Mouse (Mus musculus) layer of hippocampus, postnatal 36 days (tissue): ENCODE measurements around the gene Ccdc183. TPM values are rescaled to one million over a fixed set of nuclear protein-coding genes. Genes with fewer than 3 reads are reported as not detected.

ENCODE experiments used
- DNase-seq, 2 experiments: peaks; one replicate each; pipeline ENCODE4 v3.0.0; 2022
- total RNA-seq, 2 experiments: library from RNA; stranded (reverse); gene quantifications; 2 replicates each; pipeline ENCODE4 v1.2.3; 2021

The Ccdc183 gene
- total RNA-seq, 2 experiments from 2014 or later, result not detected

DNA sequence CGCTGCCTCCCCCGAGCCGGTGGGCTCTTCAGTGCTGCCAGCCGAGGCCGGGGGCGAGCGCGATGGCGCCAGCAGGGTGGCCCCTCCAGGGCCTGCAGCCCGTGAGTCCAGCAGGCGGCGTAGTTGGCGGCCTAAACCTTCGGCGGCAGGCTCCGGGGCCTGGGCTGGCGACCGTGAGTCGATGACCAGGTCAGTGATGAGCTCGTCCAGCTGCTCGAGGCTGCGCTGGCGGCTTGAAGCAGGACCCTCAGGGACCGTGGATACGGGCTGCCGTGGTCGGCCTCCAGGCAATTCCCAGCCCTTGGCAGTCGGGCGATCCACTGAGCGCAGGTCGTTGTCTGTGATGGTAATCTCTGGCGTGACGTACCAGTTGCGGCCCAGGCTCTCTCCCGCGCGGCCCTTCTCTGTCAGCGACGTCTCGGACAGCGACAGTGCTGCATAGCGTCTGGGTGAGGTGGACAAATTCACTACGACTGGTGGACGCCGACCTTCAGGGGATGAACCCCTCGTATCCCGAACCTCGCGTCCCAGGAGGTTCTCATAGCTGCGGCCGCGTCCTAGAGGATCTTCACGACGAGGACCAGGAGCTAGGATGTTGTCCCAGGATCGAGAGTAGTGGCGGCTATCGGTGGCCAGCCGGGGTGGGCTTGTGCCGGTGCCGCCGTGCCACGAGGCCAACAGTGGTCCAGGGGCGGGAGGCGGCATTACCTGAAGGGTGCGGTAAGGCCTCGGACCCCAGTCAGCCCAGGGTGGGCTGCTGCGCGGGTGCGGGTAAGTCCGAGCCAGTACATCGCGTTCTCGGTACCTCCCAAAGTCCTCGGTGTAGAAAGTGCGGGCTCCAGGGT, 39.3 kb downstream of the Ccdc183 start:
- no peak for DNase-seq

DNA sequence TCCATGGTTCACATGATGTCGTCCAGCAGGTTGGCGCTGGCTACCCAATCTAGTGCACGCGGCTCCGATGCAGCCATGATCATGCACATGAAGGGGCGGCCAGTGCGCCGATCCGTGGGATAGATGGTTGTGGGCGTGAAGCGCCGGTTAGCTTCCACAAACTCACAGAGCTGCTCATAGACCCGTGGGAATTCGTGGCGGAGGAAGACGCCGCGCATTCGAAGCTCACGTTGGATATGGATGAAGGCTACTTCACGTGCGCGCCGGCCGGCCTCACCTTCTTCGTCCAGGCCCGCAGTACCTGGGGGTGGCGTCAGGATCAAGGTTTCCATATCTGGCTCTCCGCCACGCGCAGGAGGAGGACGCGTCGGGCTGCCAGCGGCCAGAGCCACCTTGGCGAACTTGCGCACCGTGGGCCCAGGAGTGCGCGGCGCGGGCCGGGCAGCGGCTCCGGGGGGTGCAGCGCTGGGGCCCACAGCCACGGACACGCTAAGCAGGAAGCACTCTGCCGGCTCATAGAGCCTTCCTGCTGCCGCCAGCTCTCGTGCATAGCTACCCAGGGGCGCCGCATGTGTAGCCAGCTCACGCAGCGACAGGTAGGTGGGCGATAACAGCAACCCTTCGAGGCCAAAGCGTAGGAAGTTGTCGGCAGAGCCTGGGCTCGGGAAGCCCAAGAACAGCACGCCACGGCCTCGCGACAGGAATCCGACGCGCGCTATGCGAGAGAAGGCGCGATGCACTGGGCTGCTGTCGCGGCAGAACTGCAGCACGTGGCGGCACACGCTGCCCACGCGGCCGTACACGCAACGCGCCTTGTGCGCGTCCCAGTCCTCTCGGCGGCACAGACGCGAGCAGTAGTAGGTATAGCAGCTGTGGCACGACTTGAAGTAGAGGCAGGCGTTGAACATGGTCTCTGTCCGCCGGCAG, 40.2 kb downstream of the Ccdc183 start:
- DNase-seq, result no peak

DNA sequence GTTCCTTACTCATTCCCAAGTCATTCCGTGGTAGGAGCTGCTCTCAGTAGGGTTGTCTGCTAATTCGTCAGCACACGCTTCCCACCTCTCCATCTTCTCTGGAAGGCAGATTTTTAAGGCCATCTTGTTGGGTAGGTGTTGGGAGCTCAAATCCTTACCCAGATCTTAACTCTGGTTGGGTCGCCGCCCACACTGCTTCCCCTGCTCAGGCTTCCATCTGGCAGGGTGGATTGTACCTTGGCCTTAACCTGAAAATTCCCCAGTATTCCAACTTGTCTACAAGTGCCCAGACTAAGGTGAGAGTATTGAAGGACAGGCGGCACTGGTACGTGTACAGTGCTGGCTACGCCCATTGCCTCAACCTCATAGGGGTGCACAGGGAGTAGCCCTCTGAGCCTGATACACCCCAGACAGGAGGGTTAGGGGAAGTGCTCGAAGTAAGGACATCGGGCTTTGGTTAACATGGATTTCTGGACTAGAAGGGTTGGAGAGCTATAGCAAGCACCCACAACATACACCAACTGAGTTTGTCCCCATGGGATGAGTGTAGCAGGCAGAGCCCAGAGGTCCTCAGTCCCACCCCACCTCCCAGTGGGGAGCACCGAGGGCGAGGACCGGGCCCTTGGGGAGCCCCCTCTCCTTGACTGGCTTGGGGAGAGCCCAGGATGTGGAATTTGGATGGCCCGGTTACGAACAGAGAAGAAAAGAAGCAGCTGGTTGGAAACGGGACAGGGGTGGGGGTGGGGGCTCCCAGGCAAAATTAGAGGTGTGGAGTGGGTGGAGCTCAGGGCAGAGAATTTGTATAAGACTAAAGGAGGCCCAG, 41.2 kb downstream of the Ccdc183 start:
- DNase-seq, result no peak

DNA sequence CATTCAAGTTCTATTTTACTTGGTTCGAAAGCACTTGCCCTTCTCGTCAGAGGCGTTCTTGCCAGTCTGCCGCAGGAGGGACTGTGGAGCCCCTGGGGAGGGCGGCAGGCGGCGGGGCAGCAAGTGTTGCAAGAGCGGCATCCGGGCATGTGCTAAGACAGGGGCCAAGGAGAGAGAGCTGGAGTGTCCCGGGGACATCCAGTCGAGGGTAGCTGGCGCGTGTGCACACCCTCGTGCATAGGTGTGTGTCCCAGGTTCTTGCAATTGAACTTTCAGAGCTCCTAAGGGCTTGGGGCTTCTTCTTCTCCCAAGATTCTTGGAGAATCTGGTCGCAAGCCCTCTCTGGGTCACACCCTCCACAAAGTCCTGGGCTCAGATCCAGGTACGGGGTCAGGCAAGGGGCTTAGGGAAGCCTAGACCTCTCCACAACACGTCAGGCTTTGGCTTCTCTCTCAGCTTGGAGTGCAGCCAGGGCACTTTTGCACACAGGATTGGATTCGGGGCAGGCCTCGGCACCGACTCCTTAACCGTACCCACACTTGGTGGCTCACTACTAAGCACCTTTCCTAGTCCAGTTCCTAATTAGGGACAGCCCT, 41.9 kb downstream of the Ccdc183 start:
- DNase-seq, result no peak

DNA sequence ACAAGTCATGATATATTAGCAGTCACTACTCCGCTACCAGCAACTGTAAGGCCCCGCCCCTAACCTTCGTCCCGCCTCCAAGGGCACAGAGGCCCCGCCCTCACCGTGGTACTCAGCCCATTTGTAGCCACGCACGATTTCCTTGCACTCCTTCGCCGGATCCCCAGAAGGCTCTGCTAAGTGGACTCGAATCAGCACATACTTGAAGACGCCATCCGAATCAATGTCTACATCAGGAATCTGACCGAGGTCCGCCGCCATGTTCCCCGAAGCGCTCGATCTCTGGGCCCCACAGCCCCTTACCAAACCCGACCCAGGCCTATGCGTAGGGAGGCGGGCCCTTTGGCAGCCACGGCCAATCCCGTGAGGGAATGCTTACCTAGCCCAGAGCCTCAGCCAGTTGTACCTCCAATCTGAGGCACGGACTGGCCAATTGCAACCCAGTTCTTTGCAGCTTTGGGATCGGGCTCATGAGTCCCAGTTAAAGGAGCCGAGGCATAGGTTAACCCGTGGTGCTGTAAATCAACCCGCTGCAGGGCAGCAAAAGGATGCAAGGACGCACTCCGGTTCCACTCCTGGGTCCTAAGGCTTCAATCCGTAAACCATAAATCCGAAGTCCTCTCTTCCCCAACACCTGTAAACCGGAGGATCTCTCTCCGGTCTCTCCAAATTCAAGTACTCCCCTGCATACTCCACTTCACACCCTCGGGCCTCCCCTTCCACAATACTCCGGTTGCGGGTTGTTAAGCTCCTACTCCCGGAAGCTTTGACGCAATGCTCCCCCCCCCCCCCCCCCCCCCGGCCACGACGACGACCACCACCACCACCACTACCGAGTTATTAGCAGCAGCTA, 42.7 kb downstream of the Ccdc183 start, which contains the start of the genes Mamdc4 and Phpt1:
Mamdc4 (minus strand) TSS at position 267 of the 853 bp plus-strand sequence.
Phpt1 (minus strand) TSS at position 646 of the 853 bp plus-strand sequence.
- DNase-seq, result peak; percentile 97

DNA sequence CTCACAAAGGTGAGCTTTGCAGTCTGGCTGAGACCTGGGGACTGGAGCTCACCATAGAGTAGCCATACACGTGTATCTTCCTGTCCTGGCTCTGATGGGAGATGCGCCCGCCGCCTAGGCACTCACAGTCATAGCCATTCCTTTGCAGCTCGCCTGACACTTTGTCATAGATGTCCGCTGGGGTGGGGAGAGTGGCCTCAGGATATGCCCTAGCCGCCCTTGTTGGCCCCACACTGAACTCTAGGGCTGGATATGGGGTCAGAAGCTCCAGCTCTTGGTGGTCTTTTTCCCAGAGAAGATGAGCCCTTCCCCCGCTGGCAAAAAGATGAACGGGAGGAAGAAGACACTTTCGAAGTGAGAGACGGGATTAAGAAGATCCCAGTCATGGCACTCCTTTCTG, 43.3 kb downstream of the Ccdc183 start:
- no peak for DNase-seq

DNA sequence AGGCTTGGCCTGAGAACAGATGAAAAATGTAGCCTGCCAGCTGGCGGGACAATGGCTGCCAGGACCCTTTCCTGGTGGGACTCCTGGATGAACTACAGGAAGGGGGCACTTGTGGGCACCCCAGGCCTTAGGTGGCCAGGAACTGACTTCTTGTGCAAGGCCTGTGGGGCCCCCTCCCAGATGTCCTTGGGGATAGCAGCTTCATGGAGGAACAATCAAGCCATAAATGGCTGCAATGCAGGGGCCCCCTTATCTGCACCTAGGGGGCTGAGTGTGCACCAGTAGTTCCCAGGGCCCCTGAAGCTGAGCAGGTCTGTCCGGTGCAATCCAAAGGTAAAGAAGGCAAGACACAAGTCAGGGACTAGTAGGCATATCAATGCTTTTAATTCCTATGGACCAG, 44.4 kb downstream of the Ccdc183 start:
- no peak for DNase-seq

DNA sequence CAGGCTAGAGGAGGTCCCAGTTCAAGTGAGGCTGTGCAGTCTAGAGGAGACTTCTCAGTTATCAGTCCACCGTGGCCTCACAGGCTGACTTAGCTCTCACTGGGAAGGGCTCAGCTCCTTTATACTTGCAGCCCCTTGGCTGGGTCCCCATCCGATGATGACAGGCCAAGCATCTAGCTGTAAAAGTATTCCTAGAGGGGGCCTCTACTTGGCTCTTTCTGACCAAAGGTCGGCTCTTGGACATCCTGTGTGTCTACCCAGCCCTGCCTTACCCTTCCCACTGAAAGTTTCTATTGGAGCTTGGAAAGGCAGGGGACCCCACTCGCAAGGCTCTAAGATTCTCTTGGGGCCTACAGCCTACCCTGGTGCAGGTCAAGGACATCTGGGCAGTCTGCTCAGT, 46.3 kb downstream of the Ccdc183 start:
- no peak for DNase-seq

DNA sequence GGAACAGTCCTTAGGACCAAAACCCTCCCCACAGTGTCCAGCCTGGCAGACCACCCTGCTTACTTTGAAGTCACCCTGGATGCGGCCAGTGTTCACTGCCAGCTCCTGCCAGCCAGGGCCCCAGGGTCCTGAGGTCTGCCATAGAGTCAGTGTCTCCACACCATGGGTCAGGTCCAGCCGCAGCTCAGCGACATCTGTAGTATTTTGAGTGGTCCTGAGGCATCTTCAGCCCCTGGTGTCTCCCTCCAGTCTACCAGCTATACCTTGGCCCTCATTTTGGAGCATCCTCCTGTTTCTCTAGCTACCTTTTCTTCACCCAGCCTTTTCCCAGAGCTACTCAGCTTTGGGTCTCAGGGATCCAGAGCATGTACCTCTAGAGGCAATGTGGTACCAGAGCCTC, 48.2 kb downstream of the Ccdc183 start:
- no peak for DNase-seq

DNA sequence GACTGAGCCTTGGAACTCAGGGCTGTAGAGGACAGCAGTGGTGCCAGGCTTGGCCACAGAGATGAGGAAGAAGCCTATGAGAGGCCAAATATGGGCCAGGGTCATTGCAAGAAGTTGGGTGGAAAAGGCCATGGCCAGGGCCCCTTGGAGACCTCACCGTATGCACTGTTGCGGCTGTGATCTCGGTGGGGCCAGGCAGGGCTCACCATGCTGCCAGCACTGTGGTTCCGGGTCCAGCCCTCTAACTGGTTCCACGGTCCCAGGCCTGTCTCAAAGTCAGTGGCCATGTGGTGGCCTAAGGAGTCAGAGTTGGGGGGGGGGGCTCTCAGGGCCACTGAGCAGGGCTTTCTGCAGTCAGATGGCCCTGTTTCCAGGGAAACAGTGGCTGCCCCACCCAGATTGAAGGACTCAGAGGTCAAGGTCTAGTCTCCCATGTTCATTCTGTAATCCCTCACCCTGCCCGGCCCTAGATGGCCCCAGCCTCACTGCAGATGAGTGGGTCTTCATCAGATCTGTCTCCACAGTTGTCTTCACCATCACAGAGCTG, 48.9 kb downstream of the Ccdc183 start:
- DNase-seq, result no peak

DNA sequence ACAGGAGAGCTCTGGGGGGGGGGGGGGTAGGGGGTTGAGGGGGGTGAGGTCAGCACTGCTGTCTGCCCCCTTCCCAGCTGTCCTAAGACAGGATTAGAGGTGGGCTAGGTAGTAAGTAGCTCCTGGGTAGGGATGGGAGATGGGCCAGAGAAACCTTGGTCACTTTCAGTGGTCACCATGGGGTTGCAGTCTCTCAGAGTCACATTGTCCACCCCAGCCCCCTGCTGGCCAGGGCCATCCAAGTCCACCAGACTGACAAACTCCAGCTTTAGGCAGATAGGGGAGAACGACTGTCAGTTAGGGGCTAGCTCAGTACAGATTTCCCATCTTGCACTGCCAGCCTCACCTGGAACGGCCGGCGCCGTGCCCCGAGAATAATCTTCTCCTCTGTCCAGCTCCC, 50.9 kb downstream of the Ccdc183 start:
- peak in 1 of 2 experiments; percentile 1 for DNase-seq

DNA sequence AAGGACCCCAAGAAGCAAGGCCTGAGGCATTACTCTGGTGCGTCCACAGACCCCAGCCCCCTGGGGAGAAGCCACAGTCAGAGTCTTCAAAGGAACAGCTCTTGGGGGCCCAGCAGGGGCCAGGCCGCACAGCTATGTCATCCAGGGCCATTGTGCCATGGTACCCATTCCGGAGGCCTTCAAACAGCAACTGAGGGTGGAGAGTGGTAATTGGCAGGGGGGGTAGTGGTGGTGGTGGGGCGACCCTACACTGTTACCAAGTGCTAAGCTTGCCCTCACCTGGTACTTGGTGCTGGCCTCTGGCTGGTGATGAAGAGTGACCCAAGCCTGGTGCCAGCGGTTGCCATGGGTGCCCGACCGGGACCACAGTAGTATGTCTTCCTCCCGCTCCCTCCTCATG, 51.7 kb downstream of the Ccdc183 start:
- DNase-seq, result peak in 1 of 2 experiments; percentile 2

DNA sequence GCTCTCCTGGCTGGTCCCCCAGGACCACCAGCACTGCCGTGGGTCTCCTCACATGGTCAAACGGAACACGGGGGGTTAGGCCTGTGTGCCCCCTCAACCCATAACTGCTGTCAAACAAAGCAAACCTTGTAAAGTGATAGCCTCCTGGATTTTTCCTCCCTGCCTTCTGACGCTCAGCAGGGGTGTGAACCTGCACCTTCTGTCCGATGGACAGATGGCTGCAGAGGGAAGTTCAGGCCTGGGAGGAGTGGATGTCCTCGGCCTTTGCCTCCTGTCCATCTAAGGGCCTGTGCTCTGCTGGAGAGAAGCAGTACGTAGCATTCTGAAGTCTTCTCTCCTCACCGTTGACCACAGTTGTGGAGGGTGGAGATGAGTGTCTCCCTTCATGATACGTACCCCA, 55.5 kb downstream of the Ccdc183 start:
- no peak for DNase-seq

DNA sequence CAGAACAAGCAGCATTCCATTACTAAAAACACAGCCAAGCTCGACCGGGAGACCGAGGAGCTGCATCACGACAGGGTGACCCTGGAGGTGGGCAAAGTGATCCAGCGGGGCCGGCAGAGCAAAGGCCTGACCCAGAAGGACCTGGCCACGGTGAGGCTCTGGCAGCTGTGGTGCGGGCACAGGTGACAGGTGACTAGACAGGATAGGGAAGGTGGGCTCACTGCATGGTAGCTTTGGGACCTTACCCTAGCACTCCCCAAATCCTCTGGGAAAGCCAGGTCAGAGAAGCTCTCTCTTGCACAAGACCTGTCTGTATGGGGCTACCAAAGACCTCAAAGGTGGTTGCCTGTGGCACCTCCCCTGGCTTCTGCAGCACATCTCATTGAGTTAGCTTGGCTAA, 56.9 kb downstream of the Ccdc183 start:
- DNase-seq, result peak in 1 of 2 experiments; percentile 2

DNA sequence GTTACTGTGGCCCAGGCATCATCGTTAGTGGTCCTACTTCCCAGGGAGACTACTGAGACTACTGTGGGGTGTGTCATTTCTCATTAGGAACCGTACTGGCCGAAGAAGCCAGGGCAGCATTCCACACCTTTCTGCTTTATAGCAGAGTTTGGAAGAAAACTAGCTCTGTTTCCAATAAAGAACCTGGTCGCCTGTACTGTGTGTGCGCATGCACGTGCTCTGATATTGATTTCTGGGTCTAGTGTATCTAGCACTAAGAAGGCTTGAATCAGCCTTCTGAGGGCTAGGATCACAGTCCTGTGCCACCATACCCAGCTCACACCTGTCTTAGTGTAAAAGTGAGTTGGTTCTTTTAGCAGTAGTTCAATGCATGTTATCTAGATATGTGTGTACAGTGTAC, 58.7 kb downstream of the Ccdc183 start:
- DNase-seq, result no peak

Other genes with a start within 250 kb of the Ccdc183 start
- 1 to 10 TPM; 3.7 to 4.6 TPM for gene Sapcd2, start 245.4 kb downstream of the Ccdc183 start, total RNA-seq
- gene Entpd2, start 221.8 kb downstream of the Ccdc183 start, total RNA-seq, result 10 to 100 TPM; 14.9 to 16.1 TPM
- gene Npdc1, start 218.3 kb downstream of the Ccdc183 start, total RNA-seq, result 100 to 1,000 TPM; 422 to 431 TPM
- under 1 TPM; 0.87 to 0.94 TPM for gene Fut7, start 194.4 kb downstream of the Ccdc183 start, total RNA-seq
- 100 to 1,000 TPM; 147 to 167 TPM for gene Abca2, start 189.0 kb downstream of the Ccdc183 start, total RNA-seq
- under 1 TPM in 1 of 2 experiments, not detected in 1; 0.66 TPM for gene Clic3, start 160.8 kb downstream of the Ccdc183 start, total RNA-seq
- 10 to 100 TPM; 46.2 to 62.8 TPM for gene Paxx, start 156.6 kb downstream of the Ccdc183 start, total RNA-seq
- 100 to 1,000 TPM; 435 to 800 TPM for gene Ptgds, start 147.6 kb downstream of the Ccdc183 start, total RNA-seq
- gene Lcn12, start 123.8 kb downstream of the Ccdc183 start, total RNA-seq, result not detected
- 100 to 1,000 TPM; 115 to 116 TPM for gene Fbxw5, start 116.9 kb downstream of the Ccdc183 start, total RNA-seq
- 1 to 10 TPM in 1 of 2 experiments, under 1 TPM in 1; 0.88 to 1.5 TPM for gene C8g, start 116.0 kb downstream of the Ccdc183 start, total RNA-seq
- gene Traf2, start 70.7 kb downstream of the Ccdc183 start, total RNA-seq, result 10 to 100 TPM; 11.9 to 12.6 TPM
- 100 to 1,000 TPM; 200 to 212 TPM for gene Edf1, start 59.8 kb downstream of the Ccdc183 start, total RNA-seq
- 1 to 10 TPM; 3.1 to 3.2 TPM for gene Mamdc4, start 42.8 kb downstream of the Ccdc183 start, total RNA-seq
- gene Phpt1, start 42.5 kb downstream of the Ccdc183 start, total RNA-seq, result 10 to 100 TPM; 62.5 to 68.3 TPM
- gene Ajm1, start 35.9 kb downstream of the Ccdc183 start, total RNA-seq, result 100 to 1,000 TPM in 1 of 2 experiments, 10 to 100 TPM in 1; 96.4 to 117 TPM
- gene Rabl6, start 9.2 kb downstream of the Ccdc183 start, total RNA-seq, result 100 to 1,000 TPM; 142 to 155 TPM
- gene Tmem141, start 4.3 kb upstream of the Ccdc183 start, total RNA-seq, result 10 to 100 TPM; 13.1 to 16.6 TPM
- gene Fcna, start 10.4 kb upstream of the Ccdc183 start, total RNA-seq, result under 1 TPM; 0.32 to 0.43 TPM
- not detected for gene Lcn8, start 35.4 kb upstream of the Ccdc183 start, total RNA-seq
- not detected for gene Lcn5, start 40.3 kb upstream of the Ccdc183 start, total RNA-seq
- not detected for gene Lcn6, start 59.1 kb upstream of the Ccdc183 start, total RNA-seq
- gene Lcn10, start 65.0 kb upstream of the Ccdc183 start, total RNA-seq, result not detected
- gene Obp2a, start 82.4 kb upstream of the Ccdc183 start, total RNA-seq, result not detected
- 10 to 100 TPM; 82.1 to 87.9 TPM for gene Bmyc, start 89.1 kb upstream of the Ccdc183 start, total RNA-seq
- gene Obp2b, start 119.3 kb upstream of the Ccdc183 start, total RNA-seq, result under 1 TPM in 1 of 2 experiments, not detected in 1; 0.85 TPM
- not detected for gene Lcn3, start 147.9 kb upstream of the Ccdc183 start, total RNA-seq
- gene Lcn11, start 159.3 kb upstream of the Ccdc183 start, total RNA-seq, result not detected
- gene Gm13539, start 164.6 kb upstream of the Ccdc183 start, total RNA-seq, result not detected
- not detected for gene Glt6d1, start 198.2 kb upstream of the Ccdc183 start, total RNA-seq
- gene Lcn9, start 205.5 kb upstream of the Ccdc183 start, total RNA-seq, result not detected
- gene Sohlh1, start 229.6 kb upstream of the Ccdc183 start, total RNA-seq, result not detected
- gene Kcnt1, start 246.1 kb upstream of the Ccdc183 start, total RNA-seq, result 10 to 100 TPM; 29.7 to 45.1 TPM